Mouse (Mus musculus) limb, embryonic 15.5 days (tissue): ENCODE data around the gene Rdx. TPM values are rescaled to one million over a fixed set of nuclear protein-coding genes. Genes with fewer than 3 reads are reported as not detected.
A peak's percentile ranks its signal among the peaks of the same experiment; 100 is the strongest.

ENCODE experiments used
- ATAC-seq: fragments of 200-750 bp; cut with Nextera tagmentation; 2 replicates; pipeline ENCODE4 v1.8.0; 2017; ENCODE audit warnings: low read depth, moderate TSS enrichment; ENCODE audit not compliant: insufficient number of reproducible peaks, low FRiP score, low TSS enrichment
- H3K27ac ChIP-seq: fragments of 300-500 bp; sonication (generic); 2 replicates; pipeline ENCODE4 v1.5.1; 2015; ENCODE audit warnings: moderate library complexity, mild to moderate bottlenecking, inconsistent platforms
- H3K27me3 ChIP-seq: fragments of 300-500 bp; sonication (generic); 2 replicates; pipeline ENCODE4 v1.6.1; 2015; ENCODE audit warnings: inconsistent platforms
- H3K36me3 ChIP-seq: fragments of 300-500 bp; sonication (generic); 2 replicates; pipeline ENCODE4 v1.6.1; 2015; ENCODE audit warnings: inconsistent platforms
- H3K4me1 ChIP-seq: fragments of 300-500 bp; sonication (generic); 2 replicates; pipeline ENCODE4 v1.6.1; 2015; ENCODE audit warnings: inconsistent platforms
- H3K4me2 ChIP-seq: fragments of 300-500 bp; sonication (generic); 2 replicates; pipeline ENCODE4 v1.6.1; 2015; ENCODE audit warnings: mild to moderate bottlenecking, inconsistent platforms
- H3K4me3 ChIP-seq: fragments of 300-500 bp; sonication (generic); 2 replicates; pipeline ENCODE4 v1.5.1; 2015; ENCODE audit warnings: mild to moderate bottlenecking, inconsistent platforms
- H3K9ac ChIP-seq: fragments of 300-500 bp; sonication (generic); 2 replicates; pipeline ENCODE4 v1.6.1; 2015; ENCODE audit warnings: inconsistent platforms
- H3K9me3 ChIP-seq: fragments of 300-500 bp; sonication (generic); 2 replicates; pipeline ENCODE4 v1.6.1; 2016; ENCODE audit warnings: inconsistent platforms
- WGBS: fragments of 180-500 bp; shearing (Covaris S2); methylation state at CpG from one replicate; pipeline ENCODE4 v1.1.7; 2015; 5-methylcytosine and 5-hydroxymethylcytosine counted together
- polyA plus RNA-seq: library from polyadenylated mRNA; unstranded; fragments of >200 nt; fragmentation: Nextera tagmentation; extraction: Ambion mirVana; gene quantifications from 2 replicates; pipeline ENCODE4 v1.2.1, GENCODE M21; 2015

Gene Rdx
- 108 and 111 TPM in 2 replicates for polyA plus RNA-seq

- H3K9me3 ChIP-seq = no peaks in the 10 kb centered on the region
Observed at GRCm38 (mm10) chr9:52047129-52047820, at the start of gene Rdx. Gene Rdx (plus strand): TSS chr9:52047173.

DNA sequence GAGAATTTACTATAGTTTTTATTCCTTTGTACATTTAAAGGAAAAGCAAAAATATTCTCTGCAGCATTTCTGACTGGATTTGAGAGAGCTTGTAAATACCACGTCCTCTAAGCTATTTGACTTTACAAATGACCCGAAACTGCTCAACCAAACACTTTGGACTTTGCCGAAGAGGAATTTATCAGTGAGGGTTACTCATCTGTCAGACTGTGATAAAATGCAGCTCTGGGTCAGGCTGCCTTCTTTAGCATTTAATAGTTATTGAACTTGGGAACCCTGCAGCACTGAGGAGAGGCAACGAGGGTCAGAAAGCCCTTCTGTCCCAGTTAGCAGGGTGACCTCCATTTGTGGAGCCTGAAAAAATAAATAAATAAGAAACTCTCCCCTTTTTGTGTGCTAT, 43.5 kb upstream of the Rdx start:
- H3K4me3 ChIP-seq = no peak overlapping the region
- H3K27ac ChIP-seq = no peak overlapping the region
- no peaks in the 10 kb centered on the region for H3K27me3 ChIP-seq
- 51% methylated on average over 4 of the region's 4 CpGs for WGBS
- H3K4me2 ChIP-seq = no peak overlapping the region
- ATAC-seq = no peak
- H3K9me3 ChIP-seq = no peaks in the 10 kb centered on the region
- no peak overlapping the region for H3K9ac ChIP-seq
- no peaks in the 10 kb centered on the region for H3K4me1 ChIP-seq
- H3K36me3 ChIP-seq = no peaks in the 10 kb centered on the region

More at GRCm38 (mm10) chr9:52047129-52047820, at the start of gene Rdx:
- 5% methylated on average over 17 of the region's 17 CpGs for WGBS
- H3K27me3 ChIP-seq = no peaks in the 10 kb centered on the region
- H3K27ac ChIP-seq = peak within 1 kb of the TSS; percentile 100
- H3K4me1 ChIP-seq = peaks cover 20% of the 10 kb centered on the region
- H3K4me2 ChIP-seq = peak within 1 kb of the TSS; percentile 53
- ATAC-seq = peak; percentile 13; the same call in 1 of the 2 replicates
- H3K36me3 ChIP-seq = no peaks in the 10 kb centered on the region
- peak within 1 kb of the TSS; percentile 93 for H3K4me3 ChIP-seq
- peak within 1 kb of the TSS; percentile 98 for H3K9ac ChIP-seq

DNA sequence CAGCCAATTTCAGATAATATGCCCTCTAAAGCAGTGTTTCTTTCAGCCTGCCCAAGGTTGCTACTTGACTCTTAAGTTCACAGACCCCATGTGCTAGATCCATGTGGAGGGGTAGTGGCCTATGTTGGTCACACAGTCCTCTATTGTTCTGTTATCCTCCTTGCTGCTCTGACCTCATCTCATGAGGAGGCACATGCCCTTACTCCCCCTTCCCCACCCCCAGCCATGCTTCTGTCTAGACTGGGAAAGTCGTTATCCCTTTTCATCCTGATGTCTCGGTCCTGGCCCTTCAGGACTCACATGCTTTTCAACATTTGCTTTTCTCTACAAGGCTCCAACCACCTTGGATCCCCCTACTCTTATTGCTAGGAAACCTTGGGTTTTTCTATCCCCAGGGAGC, 39.6 kb upstream of the Rdx start:
- Histone ChIP-seq H3K27me3 (no peaks in the 10 kb centered on the region), H3K9ac (no peak overlapping the region), H3K4me2 (no peak overlapping the region), H3K36me3 (no peaks in the 10 kb centered on the region), H3K9me3 (no peaks in the 10 kb centered on the region), H3K4me1 (no peaks in the 10 kb centered on the region), H3K27ac (no peak overlapping the region), H3K4me3 (no peak overlapping the region)
- ATAC-seq = no peak
- 35% methylated on average over 2 of the region's 2 CpGs for WGBS

DNA sequence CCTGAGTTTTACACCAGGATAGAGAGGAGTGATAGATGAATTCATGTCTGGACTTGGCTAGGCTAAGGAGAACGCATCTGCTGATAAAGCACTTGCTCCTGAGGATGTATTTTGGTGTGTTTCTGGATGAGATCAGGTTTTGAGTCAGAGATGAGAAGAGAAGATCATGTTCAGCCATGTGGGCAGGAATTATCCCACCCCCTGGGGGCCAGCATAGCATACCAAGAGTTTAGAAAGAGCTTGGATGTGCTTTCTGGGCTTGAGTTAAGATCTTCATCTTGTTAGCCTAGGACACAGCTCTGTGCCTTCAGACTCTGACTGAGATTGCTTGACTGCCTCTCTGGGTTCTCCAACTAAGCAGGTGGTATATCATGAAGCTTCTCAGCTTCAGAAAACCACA, 38.5 kb upstream of the Rdx start:
- ATAC-seq = no peak
- H3K36me3 ChIP-seq = no peaks in the 10 kb centered on the region
- no peak overlapping the region for H3K4me3 ChIP-seq
- WGBS = 69% methylated on average over 1 of the region's 1 CpGs
- no peaks in the 10 kb centered on the region for H3K9me3 ChIP-seq
- H3K4me1 ChIP-seq = no peaks in the 10 kb centered on the region
- H3K4me2 ChIP-seq = no peak overlapping the region
- H3K9ac ChIP-seq = no peak overlapping the region
- H3K27ac ChIP-seq = no peak overlapping the region
- no peaks in the 10 kb centered on the region for H3K27me3 ChIP-seq

- Histone ChIP-seq H3K36me3 (no peaks in the 10 kb centered on the region), H3K4me1 (no peaks in the 10 kb centered on the region), H3K9me3 (no peaks in the 10 kb centered on the region), H3K9ac (no peak overlapping the region), H3K4me3 (no peak overlapping the region), H3K27me3 (no peaks in the 10 kb centered on the region), H3K27ac (no peak overlapping the region), H3K4me2 (no peak overlapping the region)
- WGBS = 93% methylated on average over 1 of the region's 1 CpGs
- ATAC-seq = no peak
Observed at GRCm38 (mm10) chr9:52012311-52012710, 34.7 kb upstream of the Rdx start.

- Histone ChIP-seq H3K4me3 (no peak overlapping the region), H3K4me2 (no peak overlapping the region), H3K27ac (no peak overlapping the region), H3K9ac (no peak overlapping the region), H3K27me3 (no peaks in the 10 kb centered on the region), H3K36me3 (no peaks in the 10 kb centered on the region), H3K4me1 (no peaks in the 10 kb centered on the region), H3K9me3 (no peaks in the 10 kb centered on the region)
- 84% methylated on average over 5 of the region's 5 CpGs for WGBS
- no peak for ATAC-seq
Observed at GRCm38 (mm10) chr9:52012781-52013436, 34.1 kb upstream of the Rdx start.

DNA sequence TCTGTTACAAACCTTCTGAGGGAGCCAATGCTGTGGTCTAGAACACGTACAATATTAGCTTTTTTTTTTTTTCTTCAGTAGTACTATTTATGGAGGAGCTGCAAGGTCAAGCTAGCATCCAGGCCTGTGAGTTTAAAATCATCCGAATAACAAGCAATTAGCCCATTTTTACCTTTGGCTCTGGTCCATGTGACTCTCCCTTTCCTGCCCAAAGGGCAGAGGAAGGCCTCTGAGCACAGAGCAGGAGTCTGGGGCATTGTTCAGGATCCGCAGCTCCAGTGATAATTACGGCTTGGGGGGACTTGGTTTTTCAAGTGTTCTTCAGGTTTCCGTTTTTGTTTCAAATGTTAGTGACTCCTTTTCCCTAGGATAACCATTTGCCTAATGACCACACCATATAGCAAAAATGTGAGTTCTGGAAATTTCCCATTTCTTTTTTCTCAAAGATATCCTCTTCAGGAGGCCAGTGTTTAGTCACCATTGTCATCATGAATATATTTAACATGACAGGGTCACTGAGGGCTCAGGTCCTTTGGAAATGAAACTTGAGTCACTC, 33.0 kb upstream of the Rdx start:
- Histone ChIP-seq H3K4me2 (no peak overlapping the region), H3K4me3 (no peak overlapping the region), H3K9ac (no peak overlapping the region), H3K27ac (no peak overlapping the region), H3K27me3 (no peaks in the 10 kb centered on the region), H3K9me3 (no peaks in the 10 kb centered on the region), H3K4me1 (no peaks in the 10 kb centered on the region), H3K36me3 (no peaks in the 10 kb centered on the region)
- ATAC-seq = no peak
- 55% methylated on average over 5 of the region's 5 CpGs for WGBS

GRCm38 (mm10) chr9:52017091-52017490, 29.9 kb upstream of the Rdx start:
- no peak for ATAC-seq
- 76% methylated on average over 3 of the region's 3 CpGs for WGBS
- no peaks in the 10 kb centered on the region for H3K27me3 ChIP-seq
- no peaks in the 10 kb centered on the region for H3K36me3 ChIP-seq
- H3K4me1 ChIP-seq = no peaks in the 10 kb centered on the region
- H3K4me3 ChIP-seq = no peak overlapping the region
- no peaks in the 10 kb centered on the region for H3K9me3 ChIP-seq
- no peak overlapping the region for H3K27ac ChIP-seq
- no peak overlapping the region for H3K9ac ChIP-seq
- no peak overlapping the region for H3K4me2 ChIP-seq

DNA sequence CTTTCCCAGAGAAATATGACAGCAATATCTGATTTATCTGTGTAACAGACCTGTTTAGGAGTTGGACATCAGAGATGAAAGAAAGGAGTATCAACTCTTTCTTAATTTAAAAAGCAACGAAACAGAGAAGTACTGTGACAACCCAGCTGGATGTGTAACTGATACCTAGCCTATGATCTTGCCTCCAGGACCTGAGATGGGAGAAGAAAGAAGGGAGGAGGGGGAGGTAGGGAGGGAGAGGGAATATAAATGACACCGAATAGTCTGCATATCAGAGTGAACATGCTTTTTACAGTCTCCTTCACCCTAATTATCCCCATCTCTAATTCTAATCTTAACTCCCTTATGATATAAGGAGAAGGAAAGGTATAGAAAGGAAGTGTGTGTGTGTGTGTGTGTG, 29.1 kb upstream of the Rdx start:
- Histone ChIP-seq H3K4me3 (no peak overlapping the region), H3K9me3 (no peaks in the 10 kb centered on the region), H3K27me3 (no peaks in the 10 kb centered on the region), H3K27ac (no peak overlapping the region), H3K36me3 (no peaks in the 10 kb centered on the region), H3K4me1 (no peaks in the 10 kb centered on the region), H3K4me2 (no peak overlapping the region), H3K9ac (no peak overlapping the region)
- WGBS = 71% methylated on average over 2 of the region's 2 CpGs
- no peak for ATAC-seq

DNA sequence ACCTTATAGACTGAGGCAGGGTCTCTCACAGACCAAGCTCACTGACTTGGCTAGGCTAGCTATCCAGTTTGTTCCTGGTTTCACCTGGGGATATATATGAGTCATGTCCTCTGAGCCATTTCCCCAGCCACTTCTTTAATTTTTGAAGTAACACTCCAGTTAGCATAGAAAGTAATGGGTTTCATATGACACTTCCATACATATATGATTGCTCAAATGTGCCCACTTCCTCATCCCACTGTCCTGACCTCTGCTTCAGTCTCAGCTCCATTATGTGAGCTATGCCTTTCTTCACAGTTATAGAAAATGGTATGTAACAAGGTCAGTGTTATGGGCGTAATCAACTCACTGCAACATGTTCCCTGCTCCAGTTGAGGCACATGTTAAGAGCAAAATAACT, 28.5 kb upstream of the Rdx start:
- ATAC-seq = no peak
- no peaks in the 10 kb centered on the region for H3K9me3 ChIP-seq
- 86% methylated on average over 1 of the region's 1 CpGs for WGBS
- no peak overlapping the region for H3K4me3 ChIP-seq
- H3K27me3 ChIP-seq = no peaks in the 10 kb centered on the region
- H3K4me2 ChIP-seq = no peak overlapping the region
- H3K36me3 ChIP-seq = no peaks in the 10 kb centered on the region
- no peak overlapping the region for H3K27ac ChIP-seq
- no peak overlapping the region for H3K9ac ChIP-seq
- no peaks in the 10 kb centered on the region for H3K4me1 ChIP-seq

GRCm38 (mm10) chr9:52027257-52028020, 19.5 kb upstream of the Rdx start:
- Histone ChIP-seq H3K4me2 (no peak overlapping the region), H3K9ac (no peak overlapping the region), H3K4me3 (no peak overlapping the region), H3K9me3 (no peaks in the 10 kb centered on the region), H3K27me3 (no peaks in the 10 kb centered on the region), H3K27ac (no peak overlapping the region), H3K4me1 (no peaks in the 10 kb centered on the region), H3K36me3 (no peaks in the 10 kb centered on the region)
- no peak for ATAC-seq
- 41% methylated on average over 5 of the region's 5 CpGs for WGBS
